Mouse (Mus musculus) heart, adult 11 months (tissue): Measurements from ENCODE around the gene Rbm42.
A peak's percentile ranks its signal among the peaks of the same experiment; 100 is the strongest.

Experiments
- DNase-seq: peaks from one replicate; pipeline ENCODE4 v3.0.0; 2022

The Rbm42 gene

GRCm38 (mm10) chr7:30649591-30650540 lies at the start of gene Rbm42:
Gene Rbm42, minus strand, starts transcription at chr7:30650317.
- peak; percentile 100 for DNase-seq

- no peak for DNase-seq
These were observed 48.5 kb upstream of the Rbm42 start, which contains the start of gene 2200002J24Rik for GRCm38 (mm10) chr7:30698589-30698988. Gene 2200002J24Rik, plus strand, starts transcription at chr7:30698926.

GRCm38 (mm10) chr7:30698101-30698500 lies 48.0 kb upstream of the Rbm42 start:
- DNase-seq: no peak

GRCm38 (mm10) chr7:30688325-30688724 lies 38.2 kb upstream of the Rbm42 start:
- no peak for DNase-seq

- DNase-seq: no peak
These were observed 33.3 kb upstream of the Rbm42 start for GRCm38 (mm10) chr7:30683425-30683824.

GRCm38 (mm10) chr7:30681897-30682296 lies 31.8 kb upstream of the Rbm42 start:
- DNase-seq: peak; percentile 94

GRCm38 (mm10) chr7:30678263-30678975 lies 28.3 kb upstream of the Rbm42 start:
- peak; percentile 93 for DNase-seq

GRCm38 (mm10) chr7:30671480-30671879 lies 21.4 kb upstream of the Rbm42 start, which contains the start of gene Pmis2:
Gene Pmis2, minus strand, starts transcription at chr7:30671605.
- DNase-seq: no peak

GRCm38 (mm10) chr7:30669229-30669628 lies 19.1 kb upstream of the Rbm42 start:
- no peak for DNase-seq

- no peak for DNase-seq
These were observed 15.2 kb upstream of the Rbm42 start for GRCm38 (mm10) chr7:30665321-30665720.

- peak; percentile 98 for DNase-seq
These were observed 14.5 kb upstream of the Rbm42 start, which contains the start of gene Haus5 for GRCm38 (mm10) chr7:30664529-30665200. Gene Haus5, minus strand, starts transcription at chr7:30664994.

- DNase-seq: no peak
These were observed 11.0 kb downstream of the Rbm42 start for GRCm38 (mm10) chr7:30639083-30639482.

- DNase-seq: no peak
These were observed 13.7 kb downstream of the Rbm42 start for GRCm38 (mm10) chr7:30636395-30636794.

- no peak for DNase-seq
These were observed 14.4 kb downstream of the Rbm42 start, which contains the start of gene Etv2 for GRCm38 (mm10) chr7:30635752-30636151. Gene Etv2, minus strand, starts transcription at chr7:30635852.

- DNase-seq: no peak
These were observed 15.5 kb downstream of the Rbm42 start for GRCm38 (mm10) chr7:30634621-30635020.

- no peak for DNase-seq
These were observed 16.2 kb downstream of the Rbm42 start for GRCm38 (mm10) chr7:30633762-30634412.

GRCm38 (mm10) chr7:30629013-30629412 lies 21.1 kb downstream of the Rbm42 start:
- DNase-seq: no peak

GRCm38 (mm10) chr7:30626647-30627046 lies 23.5 kb downstream of the Rbm42 start:
- no peak for DNase-seq

GRCm38 (mm10) chr7:30625530-30626384 lies 24.4 kb downstream of the Rbm42 start, which contains the start of gene Cox6b1:
Gene Cox6b1, minus strand, starts transcription at chr7:30626151.
- peak; percentile 99 for DNase-seq

GRCm38 (mm10) chr7:30619202-30619601 lies 30.9 kb downstream of the Rbm42 start:
- DNase-seq: no peak

- peak; percentile 94 for DNase-seq
These were observed 31.5 kb downstream of the Rbm42 start for GRCm38 (mm10) chr7:30618658-30619057.
